Mouse (Mus musculus): ENCODE data around the gene Hscb. TPM values are rescaled to one million over a fixed set of nuclear protein-coding genes. Genes with fewer than 3 reads are reported as not detected.
A peak's percentile ranks its signal among the peaks of the same experiment; 100 is the strongest.
"Not testable (repeated sequence)": the region's sequence is repeated elsewhere in the genome, so short reads cannot be mapped to it uniquely, and the experiment has no call there.

Gene Hscb
- total RNA-seq (2021), result 10 to 100 TPM; 12.3 to 14.1 TPM
- long read RNA-seq, experiment 1, transcript Hscb-201 (6 exons, 804 nt), result major isoform, 9 of 14 reads
- long read RNA-seq, experiment 1, partial matches to known transcripts, result 3 of 14 reads
- long read RNA-seq, experiment 1, other reads (novel, unspliced or antisense), result 2 of 14 reads
- long read RNA-seq, experiment 2, transcript Hscb-201 (6 exons, 804 nt), result major isoform, 17 of 17 reads
- long read RNA-seq, experiment 2, partial matches to known transcripts, result 0 of 17 reads
- long read RNA-seq, experiment 2, other reads (novel, unspliced or antisense), result 0 of 17 reads

- intact Hi-C loops (cut with DNase I), result loop anchor here (5.0 kb wide), 3 partner anchors 53 to 417 kb away; no protein-coding TSS in a partner anchor
- DNase-seq, result peak; percentile 96 to 97
Measured at GRCm38 (mm10) chr5:110839678-110840365, at the start of gene Hscb, which contains the start of gene Chek2. Gene Hscb, minus strand, starts transcription at chr5:110839777. Gene Chek2, plus strand, starts transcription at chr5:110839979.

- no peak for DNase-seq
- intact Hi-C loops (cut with DNase I), result no loop called here
Measured at GRCm38 (mm10) chr5:110888596-110888995, 49.0 kb upstream of the Hscb start.

DNA sequence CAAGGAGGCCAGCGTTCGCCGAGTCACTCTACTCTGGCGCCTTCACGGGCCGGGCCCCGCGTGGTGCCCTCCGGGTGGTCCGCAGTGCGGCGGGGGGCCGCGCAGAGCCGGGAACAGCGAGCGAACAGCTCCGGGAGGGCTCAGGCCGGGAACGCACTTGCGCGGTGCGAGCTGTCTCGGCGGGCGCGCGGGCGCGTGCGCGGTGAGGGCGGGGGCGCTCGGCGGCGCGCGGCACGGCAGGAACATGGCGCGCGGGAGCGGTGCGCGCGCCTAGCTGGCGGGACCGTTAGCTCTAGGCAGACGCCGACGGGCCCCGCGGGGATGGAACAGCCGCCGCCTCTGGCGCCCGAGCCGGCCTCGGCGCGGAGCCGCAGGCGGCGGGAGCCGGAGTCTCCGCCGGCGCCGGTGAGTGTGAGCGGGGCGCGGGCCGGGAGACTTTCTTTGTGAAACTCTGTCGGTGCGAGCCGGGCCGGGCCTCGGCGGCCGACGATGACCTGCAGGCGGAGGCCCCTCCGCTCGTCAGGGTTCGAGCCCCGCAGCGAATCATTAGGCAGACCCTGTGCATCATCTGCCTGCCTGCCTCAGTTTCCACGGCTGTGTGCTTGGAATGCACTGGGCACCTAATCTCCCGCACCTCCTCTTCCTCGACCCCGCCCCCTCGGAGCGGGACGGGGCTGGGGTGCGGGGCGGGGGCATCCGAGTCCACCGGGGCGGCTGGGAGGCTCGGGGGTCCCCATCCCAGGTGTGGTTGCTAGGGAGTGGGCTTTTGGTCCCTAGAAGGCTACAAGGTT, 40.2 kb upstream of the Hscb start, which contains the start of gene Ttc28:
Gene Ttc28 (plus strand): TSS at position 220 of the 791 bp plus-strand sequence.
- intact Hi-C loops (cut with DNase I), result no loop called here

GRCm38 (mm10) chr5:110879042-110879441, 39.5 kb upstream of the Hscb start:
- intact Hi-C loops (cut with DNase I), result no loop called here
- no peak for DNase-seq

More for the DNA sequence above, 40.2 kb upstream of the Hscb start, which contains the start of gene Ttc28:
- DNase-seq, result peak; percentile 85 to 88

DNA sequence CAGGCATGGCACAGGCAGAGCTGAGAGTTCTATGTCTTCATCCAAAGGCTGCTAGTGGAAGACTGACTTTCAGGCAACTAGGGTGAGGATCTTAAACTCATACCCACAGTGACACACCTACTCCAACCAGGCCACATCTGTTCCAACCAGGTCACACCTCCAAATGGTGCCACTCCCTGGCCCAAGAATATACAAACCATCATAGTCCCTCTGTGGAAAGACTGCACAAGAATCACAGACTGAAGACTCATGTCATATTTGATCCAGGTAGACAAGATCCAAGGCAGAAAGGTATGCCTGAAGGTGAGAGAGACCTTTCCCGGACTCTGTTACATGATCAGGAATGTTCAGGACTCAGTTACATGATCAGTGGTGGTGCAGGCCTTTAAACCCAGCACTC, 38.9 kb upstream of the Hscb start:
- DNase-seq; intact Hi-C loops (cut with DNase I): not testable (repeated sequence)

GRCm38 (mm10) chr5:110877666-110878505, 38.3 kb upstream of the Hscb start:
- no peak for DNase-seq
- intact Hi-C loops (cut with DNase I), result no loop called here

DNA sequence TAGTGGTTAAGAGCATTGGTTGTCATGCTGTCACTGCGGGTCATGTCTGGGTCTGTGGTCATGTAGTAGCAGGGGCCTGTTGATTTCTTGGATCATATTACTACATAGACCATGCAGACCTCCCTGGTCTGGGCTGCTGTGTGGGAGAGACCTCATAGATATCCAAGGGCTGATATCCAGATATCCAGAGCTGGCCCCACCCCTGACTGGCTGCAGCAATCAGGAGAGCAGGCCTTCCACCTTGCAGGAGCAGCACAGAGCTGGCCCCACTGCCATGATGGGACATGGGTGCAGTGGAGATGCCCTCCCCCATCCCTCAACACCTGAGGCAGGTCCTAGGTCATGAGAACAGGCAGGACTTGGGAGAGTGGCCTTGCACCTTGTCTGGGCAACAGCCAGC, 35.7 kb upstream of the Hscb start:
- intact Hi-C loops (cut with DNase I), result no loop called here
- DNase-seq, result no peak

DNA sequence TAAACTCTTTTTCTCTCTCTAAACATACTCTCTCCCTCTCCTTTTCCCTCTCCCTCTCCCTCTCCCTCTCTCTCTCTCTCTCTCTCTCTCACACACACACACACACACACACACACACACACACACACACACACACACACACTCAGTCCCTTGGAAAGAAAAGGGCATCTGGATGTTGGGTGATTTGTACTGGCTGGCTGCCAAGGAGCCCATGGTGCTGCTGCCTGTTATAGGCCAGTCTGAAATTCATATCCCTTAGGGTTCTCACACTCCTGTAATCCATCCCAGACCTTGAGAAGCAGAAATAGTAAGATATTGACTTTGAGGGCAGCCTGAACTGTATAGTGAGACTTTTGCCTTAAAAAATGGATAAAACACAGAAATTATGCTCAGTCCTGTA, 35.1 kb upstream of the Hscb start:
- no peak for DNase-seq
- intact Hi-C loops (cut with DNase I), result no loop called here

DNA sequence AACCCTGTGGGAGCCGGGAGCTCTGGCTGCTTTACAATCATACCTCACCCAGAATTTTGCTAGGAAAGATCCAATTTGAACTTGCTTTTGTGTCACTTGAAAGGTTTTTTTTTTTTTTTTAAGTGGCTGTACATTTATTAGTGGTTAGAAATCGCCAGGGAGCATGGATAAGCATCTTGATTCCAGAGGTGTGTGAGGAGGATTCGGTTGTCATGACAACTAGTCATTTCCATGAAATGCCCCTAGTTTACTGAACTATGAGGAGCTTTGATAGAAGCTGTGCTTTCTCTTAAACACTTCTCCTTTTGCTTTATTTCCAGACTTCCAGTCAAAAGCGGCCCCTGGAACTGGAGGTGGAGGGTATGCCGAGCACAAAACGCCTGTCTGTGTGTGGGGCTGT, 33.6 kb upstream of the Hscb start:
- intact Hi-C loops (cut with DNase I), result no loop called here
- no peak for DNase-seq

- intact Hi-C loops (cut with DNase I), result no loop called here
- DNase-seq, result no peak
Measured at GRCm38 (mm10) chr5:110869242-110869669, 29.7 kb upstream of the Hscb start.

DNA sequence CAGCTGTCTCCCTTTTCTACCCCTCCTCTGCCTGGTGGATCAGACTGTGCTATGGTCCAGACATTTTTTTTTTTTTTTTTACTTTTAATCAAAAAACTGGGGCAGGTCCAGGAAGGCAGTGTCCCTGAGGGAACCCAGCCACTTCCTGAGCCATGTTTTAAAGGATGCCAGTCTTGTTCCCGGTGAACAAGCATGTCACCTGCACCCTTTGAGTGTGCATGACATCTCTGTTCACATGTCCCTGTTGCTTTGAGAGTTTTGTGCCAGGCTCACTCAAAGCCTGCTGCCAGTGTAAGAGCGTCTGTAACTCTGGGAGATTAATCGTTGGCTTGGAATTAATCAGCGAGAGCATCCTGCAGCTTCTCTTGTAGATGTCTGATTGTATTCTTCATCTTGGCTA, 28.9 kb upstream of the Hscb start:
- no peak for DNase-seq
- intact Hi-C loops (cut with DNase I), result no loop called here

DNA sequence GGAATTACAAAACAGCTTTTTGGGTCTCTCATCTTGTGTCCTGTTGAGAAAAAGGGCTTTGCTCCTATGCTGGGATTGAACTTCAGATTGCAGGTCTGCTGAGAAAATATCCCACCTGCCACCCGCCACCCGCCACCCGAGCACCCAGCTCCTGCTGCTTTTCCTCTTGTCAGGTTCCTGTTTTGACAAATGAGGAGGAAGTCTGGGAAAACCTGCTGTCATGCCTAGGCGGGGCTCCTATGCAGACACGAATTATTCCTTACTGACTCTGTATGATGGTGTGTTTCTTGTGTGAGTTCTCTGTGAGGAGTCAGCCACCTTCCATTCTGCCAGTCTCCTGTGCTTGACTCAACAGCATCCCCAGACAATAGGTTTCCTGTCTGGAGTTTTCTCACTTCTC, 20.9 kb upstream of the Hscb start:
- intact Hi-C loops (cut with DNase I), result no loop called here
- no peak for DNase-seq

DNA sequence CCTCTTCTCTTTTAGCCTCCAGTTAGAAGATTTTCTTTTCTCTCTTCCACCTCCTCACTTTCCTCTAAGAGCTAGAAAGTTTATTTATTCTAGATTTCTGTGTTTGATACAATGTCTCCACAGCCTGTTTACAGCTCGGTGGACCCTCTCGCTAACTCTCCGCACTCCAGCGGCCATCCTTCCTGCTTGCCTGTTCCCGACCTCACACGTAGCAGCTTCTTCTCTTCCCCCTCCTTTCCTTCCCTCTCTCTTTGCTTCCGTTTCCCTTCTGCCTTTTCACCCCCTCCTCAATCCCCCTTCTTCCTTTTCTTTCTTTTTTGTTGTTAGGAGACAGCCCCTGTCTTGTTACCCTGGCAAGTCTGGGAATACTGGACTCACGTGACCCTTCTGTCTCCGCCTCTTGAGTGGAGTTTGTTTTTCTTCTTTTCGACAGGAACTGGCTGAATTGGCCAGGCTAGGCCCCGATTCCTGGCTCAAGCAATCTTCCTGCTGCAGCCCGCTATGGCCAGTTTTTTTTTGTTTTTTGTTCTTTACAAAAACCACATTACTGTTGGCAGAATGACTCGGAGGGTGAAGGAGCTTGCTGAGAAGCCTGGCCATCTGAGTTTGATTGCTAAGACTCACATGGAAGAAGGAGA, 19.6 kb upstream of the Hscb start:
- DNase-seq, result peak; percentile 29 to 53
- intact Hi-C loops (cut with DNase I), result no loop called here

DNA sequence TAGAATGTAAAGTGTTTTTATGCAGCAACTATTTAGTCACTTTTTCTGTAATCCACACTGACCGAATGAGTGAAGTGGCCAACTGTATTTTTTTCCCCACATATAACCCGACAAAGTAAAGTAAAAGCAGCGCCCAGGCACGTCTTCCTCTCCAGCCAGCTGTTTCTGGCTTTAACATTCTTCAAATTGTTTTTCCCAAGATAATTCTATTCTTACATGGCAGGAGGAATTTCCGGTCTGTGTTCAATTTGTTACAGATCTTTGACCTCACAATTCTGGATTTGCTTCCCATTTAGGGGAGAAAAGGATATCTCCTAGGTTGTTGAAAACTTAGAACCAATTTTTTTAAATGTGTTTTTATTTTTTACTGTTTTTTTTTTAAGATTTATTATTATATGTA, 17.5 kb upstream of the Hscb start:
- intact Hi-C loops (cut with DNase I), result no loop called here
- DNase-seq, result no peak

- no peak for DNase-seq
Measured at GRCm38 (mm10) chr5:110852990-110853389, 13.4 kb upstream of the Hscb start.

DNA sequence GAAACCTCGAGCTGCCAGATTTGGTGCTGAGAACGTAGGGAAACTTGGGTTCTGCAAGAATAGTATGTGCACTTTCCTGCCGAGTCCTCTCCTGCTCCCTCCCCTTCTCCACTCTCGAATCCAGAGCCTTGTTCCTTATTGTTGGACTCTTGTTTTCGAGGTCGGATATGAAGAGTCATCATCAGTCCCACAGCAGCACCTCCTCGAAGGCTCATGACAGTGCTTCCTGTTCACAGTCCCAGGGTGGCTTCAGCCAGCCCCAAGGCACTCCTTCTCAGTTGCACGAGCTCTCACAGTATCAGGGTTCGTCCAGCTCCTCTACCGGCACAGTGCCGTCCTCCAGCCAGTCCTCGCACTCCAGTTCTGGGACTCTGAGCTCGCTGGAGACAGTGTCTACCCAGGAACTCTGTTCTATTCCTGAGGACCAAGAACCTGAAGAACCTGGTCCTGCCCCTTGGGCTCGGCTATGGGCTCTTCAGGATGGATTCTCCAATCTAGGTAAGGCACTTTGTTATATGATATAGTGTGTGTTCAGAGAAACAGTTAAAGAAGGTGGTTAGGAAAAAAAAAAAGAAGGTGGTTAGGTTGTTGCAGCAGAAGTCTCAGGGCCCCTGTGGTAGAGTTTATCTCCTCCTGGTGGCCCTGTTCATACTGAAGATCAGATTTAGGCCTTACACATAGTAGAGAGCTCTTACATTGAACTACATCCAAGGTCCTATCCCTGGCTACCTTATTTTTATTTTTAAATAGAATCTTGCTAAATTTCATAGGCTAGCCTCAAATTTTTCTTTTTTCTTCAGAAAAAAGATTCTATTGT, 1.7 kb upstream of the Hscb start:
- DNase-seq, result no peak

More at GRCm38 (mm10) chr5:110852990-110853389, 13.4 kb upstream of the Hscb start:
- intact Hi-C loops (cut with DNase I), result no loop called here

GRCm38 (mm10) chr5:110840465-110840864, 888 bp upstream of the Hscb start:
- DNase-seq, result peak in 1 of 2 experiments; percentile 21
- intact Hi-C loops (cut with DNase I), result loop anchor here (5.0 kb wide), 1 partner anchor 77 kb away; no protein-coding TSS in a partner anchor

More for the DNA sequence above, 1.7 kb upstream of the Hscb start:
- intact Hi-C loops (cut with DNase I), result loop anchor here (5.0 kb wide), 1 partner anchor 76 kb away; no protein-coding TSS in a partner anchor

- no peak for DNase-seq
- intact Hi-C loops (cut with DNase I), result loop anchor here (5.0 kb wide), 2 partner anchors 52 to 418 kb away; no protein-coding TSS in a partner anchor
Measured at GRCm38 (mm10) chr5:110839038-110839677, 419 bp downstream of the Hscb start.
